Mouse (Mus musculus): ENCODE results near the gene Cep112.

- no peak for TF ChIP-seq CTCF (IDR thresholded peaks at IDR 0.05; ENCODE audit: borderline replicate concordance, control insufficient read depth, extremely low read depth, insufficient read depth, low read length, poor library complexity)
- no peak for TF ChIP-seq POLR2A (IDR thresholded peaks at IDR 0.05; ENCODE audit: control insufficient read depth, extremely low read depth, insufficient read depth, low read length, poor library complexity)
Observed at GRCm38 (mm10) chr11:108891871-108892380, 466.9 kb downstream of the Cep112 start.
